Mouse (Mus musculus) lung, embryonic 15.5 days (tissue): ENCODE data around the gene Gins2. TPM values are rescaled to one million over a fixed set of nuclear protein-coding genes. Genes with fewer than 3 reads are reported as not detected.

Experiments
- ATAC-seq: fragments of 200-750 bp; cut with Nextera tagmentation; 2 replicates; pipeline ENCODE4 v1.8.0; 2017; ENCODE audit warnings: moderate number of reproducible peaks, borderline replicate concordance; ENCODE audit not compliant: low FRiP score, low TSS enrichment; ENCODE audit errors: extremely low read depth
- H3K27ac ChIP-seq: fragments of 300-500 bp; sonication (generic); 2 replicates; pipeline ENCODE4 v1.5.1; 2015; ENCODE audit warnings: moderate library complexity, mild to moderate bottlenecking, inconsistent platforms
- H3K27me3 ChIP-seq: fragments of 300-500 bp; sonication (generic); 2 replicates; pipeline ENCODE4 v1.6.1; 2015; ENCODE audit warnings: inconsistent platforms
- H3K36me3 ChIP-seq: fragments of 300-500 bp; sonication (generic); 2 replicates; pipeline ENCODE4 v1.6.1; 2015; ENCODE audit warnings: inconsistent platforms
- H3K4me1 ChIP-seq: fragments of 300-500 bp; sonication (generic); 2 replicates; pipeline ENCODE4 v1.6.1; 2015; ENCODE audit warnings: inconsistent platforms
- H3K4me2 ChIP-seq: fragments of 300-500 bp; sonication (generic); 2 replicates; pipeline ENCODE4 v1.6.1; 2015; ENCODE audit warnings: inconsistent platforms, mild to moderate bottlenecking, moderate library complexity
- H3K4me3 ChIP-seq: fragments of 300-500 bp; sonication (generic); 2 replicates; pipeline ENCODE4 v1.5.1; 2015; ENCODE audit warnings: mild to moderate bottlenecking, inconsistent platforms
- H3K9ac ChIP-seq: fragments of 300-500 bp; sonication (generic); 2 replicates; pipeline ENCODE4 v1.6.1; 2015; ENCODE audit warnings: inconsistent platforms
- H3K9me3 ChIP-seq: fragments of 300-500 bp; sonication (generic); 2 replicates; pipeline ENCODE4 v1.6.1; 2016; ENCODE audit warnings: inconsistent platforms
- WGBS: fragments of 180-500 bp; shearing (Covaris S2); methylation state at CpG from one replicate; pipeline ENCODE4 v1.1.7; 2015; 5-methylcytosine and 5-hydroxymethylcytosine counted together
- polyA plus RNA-seq: library from polyadenylated mRNA; unstranded; fragments of >200 nt; fragmentation: Nextera tagmentation; extraction: Ambion mirVana; gene quantifications from 2 replicates; pipeline ENCODE4 v1.2.1, GENCODE M21; 2015

Gene Gins2
- polyA plus RNA-seq, 1 experiment from 2014 or later = 117 TPM

- no peaks in the 10 kb centered on the region for H3K27me3 ChIP-seq
- 84% methylated on average over 18 of the region's 18 CpGs for WGBS
- H3K4me3 ChIP-seq = no peak overlapping the region
- peak overlapping the region; percentile 88 for H3K27ac ChIP-seq
- no peak overlapping the region for H3K9ac ChIP-seq
- no peak overlapping the region for H3K4me2 ChIP-seq
- H3K4me1 ChIP-seq = peaks cover 53% of the 10 kb centered on the region
- H3K9me3 ChIP-seq = no peaks in the 10 kb centered on the region
- no peak for ATAC-seq
- peaks cover 23% of the 10 kb centered on the region for H3K36me3 ChIP-seq
These were observed 26.3 kb downstream of the Gins2 start for GRCm38 (mm10) chr8:120562680-120563347.

- Histone ChIP-seq H3K27ac (no peak overlapping the region), H3K4me3 (no peak overlapping the region), H3K9me3 (no peaks in the 10 kb centered on the region), H3K9ac (no peak overlapping the region), H3K27me3 (no peaks in the 10 kb centered on the region), H3K4me1 (peaks cover 63% of the 10 kb centered on the region), H3K36me3 (peaks cover 13% of the 10 kb centered on the region; the same call in 1 of the 2 replicates), H3K4me2 (no peak overlapping the region)
- WGBS = 80% methylated on average over 22 of the region's 22 CpGs
- no peak for ATAC-seq
These were observed 27.3 kb downstream of the Gins2 start for GRCm38 (mm10) chr8:120561539-120562435.

- H3K4me2 ChIP-seq = no peak overlapping the region
- no peaks in the 10 kb centered on the region for H3K27me3 ChIP-seq
- no peak overlapping the region for H3K27ac ChIP-seq
- H3K36me3 ChIP-seq = peaks cover 7% of the 10 kb centered on the region; the same call in 1 of the 2 replicates
- H3K9ac ChIP-seq = no peak overlapping the region
- no peak overlapping the region for H3K4me3 ChIP-seq
- ATAC-seq = no peak
- WGBS = 91% methylated on average over 5 of the region's 5 CpGs
- H3K4me1 ChIP-seq = peaks cover 71% of the 10 kb centered on the region
- no peaks in the 10 kb centered on the region for H3K9me3 ChIP-seq
These were observed 28.6 kb downstream of the Gins2 start for GRCm38 (mm10) chr8:120560535-120560934.

- Histone ChIP-seq H3K36me3 (peaks cover 8% of the 10 kb centered on the region; the same call in 1 of the 2 replicates), H3K27me3 (no peaks in the 10 kb centered on the region), H3K9ac (no peak overlapping the region), H3K27ac (no peak overlapping the region), H3K9me3 (no peaks in the 10 kb centered on the region), H3K4me2 (no peak overlapping the region), H3K4me1 (peaks cover 64% of the 10 kb centered on the region), H3K4me3 (no peak overlapping the region)
- ATAC-seq = no peak
- WGBS = 73% methylated on average over 11 of the region's 11 CpGs
These were observed 29.4 kb downstream of the Gins2 start for GRCm38 (mm10) chr8:120559654-120560053.

- Histone ChIP-seq H3K9me3 (no peaks in the 10 kb centered on the region), H3K4me3 (no peak overlapping the region), H3K36me3 (peaks cover 12% of the 10 kb centered on the region; the same call in 1 of the 2 replicates), H3K27ac (no peak overlapping the region), H3K27me3 (no peaks in the 10 kb centered on the region), H3K4me1 (peaks cover 49% of the 10 kb centered on the region), H3K4me2 (no peak overlapping the region), H3K9ac (no peak overlapping the region)
- ATAC-seq = no peak
- WGBS = 79% methylated on average over 4 of the region's 4 CpGs
These were observed 30.9 kb downstream of the Gins2 start for GRCm38 (mm10) chr8:120558162-120558561.

- ATAC-seq = no peak
- 0 out of 2 replicates have a peak overlapping the region, but pooled peaks have one; percentile 10 for H3K9ac ChIP-seq
- no peaks in the 10 kb centered on the region for H3K27me3 ChIP-seq
- H3K4me1 ChIP-seq = peaks cover 41% of the 10 kb centered on the region
- WGBS = 59% methylated on average over 15 of the region's 15 CpGs
- H3K4me2 ChIP-seq = no peak overlapping the region
- H3K4me3 ChIP-seq = no peak overlapping the region
- no peaks in the 10 kb centered on the region for H3K9me3 ChIP-seq
- H3K27ac ChIP-seq = no peak overlapping the region
- H3K36me3 ChIP-seq = peaks cover 10% of the 10 kb centered on the region; the same call in 1 of the 2 replicates
These were observed 31.7 kb downstream of the Gins2 start for GRCm38 (mm10) chr8:120557170-120557965.

GRCm38 (mm10) chr8:120556198-120556892 is 32.8 kb downstream of the Gins2 start:
- H3K27me3 ChIP-seq = no peaks in the 10 kb centered on the region
- H3K4me2 ChIP-seq = no peak overlapping the region
- 63% methylated on average over 20 of the region's 20 CpGs for WGBS
- H3K4me1 ChIP-seq = peaks cover 31% of the 10 kb centered on the region
- H3K4me3 ChIP-seq = no peak overlapping the region
- no peak for ATAC-seq
- no peaks in the 10 kb centered on the region for H3K9me3 ChIP-seq
- no peak overlapping the region for H3K9ac ChIP-seq
- H3K36me3 ChIP-seq = peaks cover 10% of the 10 kb centered on the region; the same call in 1 of the 2 replicates
- H3K27ac ChIP-seq = peak overlapping the region; percentile 12; the same call in 1 of the 2 replicates

GRCm38 (mm10) chr8:120554466-120555039 is 34.6 kb downstream of the Gins2 start:
- no peak for ATAC-seq
- Histone ChIP-seq H3K9ac (no peak overlapping the region), H3K9me3 (no peaks in the 10 kb centered on the region), H3K4me3 (no peak overlapping the region), H3K4me1 (peaks cover 46% of the 10 kb centered on the region), H3K27me3 (no peaks in the 10 kb centered on the region), H3K27ac (no peak overlapping the region), H3K36me3 (peaks cover 10% of the 10 kb centered on the region; the same call in 1 of the 2 replicates), H3K4me2 (no peak overlapping the region)
- WGBS = 90% methylated on average over 18 of the region's 18 CpGs

GRCm38 (mm10) chr8:120553441-120554123 is 35.5 kb downstream of the Gins2 start:
- H3K9me3 ChIP-seq = no peaks in the 10 kb centered on the region
- ATAC-seq = no peak
- no peak overlapping the region for H3K27ac ChIP-seq
- peaks cover 50% of the 10 kb centered on the region for H3K4me1 ChIP-seq
- 86% methylated on average over 24 of the region's 24 CpGs for WGBS
- no peak overlapping the region for H3K4me2 ChIP-seq
- peaks cover 10% of the 10 kb centered on the region; the same call in 1 of the 2 replicates for H3K36me3 ChIP-seq
- no peaks in the 10 kb centered on the region for H3K27me3 ChIP-seq
- H3K9ac ChIP-seq = no peak overlapping the region
- no peak overlapping the region for H3K4me3 ChIP-seq

GRCm38 (mm10) chr8:120552509-120552908 is 36.6 kb downstream of the Gins2 start:
- no peak overlapping the region for H3K9ac ChIP-seq
- WGBS = 83% methylated on average over 11 of the region's 11 CpGs

More at GRCm38 (mm10) chr8:120552509-120552908, 36.6 kb downstream of the Gins2 start:
- ATAC-seq = no peak
- H3K4me2 ChIP-seq = no peak overlapping the region
- H3K27ac ChIP-seq = no peak overlapping the region
- H3K9me3 ChIP-seq = no peaks in the 10 kb centered on the region
- H3K27me3 ChIP-seq = no peaks in the 10 kb centered on the region
- peaks cover 57% of the 10 kb centered on the region for H3K4me1 ChIP-seq
- H3K36me3 ChIP-seq = peaks cover 10% of the 10 kb centered on the region; the same call in 1 of the 2 replicates
- no peak overlapping the region for H3K4me3 ChIP-seq
